Mouse (Mus musculus): Measurements from ENCODE around the gene Mrpl51. TPM values are rescaled to one million over a fixed set of nuclear protein-coding genes. Genes with fewer than 3 reads are reported as not detected.

Gene Mrpl51
- polyA plus RNA-seq, 1 experiment from 2014 or later, result 210 TPM

DNA sequence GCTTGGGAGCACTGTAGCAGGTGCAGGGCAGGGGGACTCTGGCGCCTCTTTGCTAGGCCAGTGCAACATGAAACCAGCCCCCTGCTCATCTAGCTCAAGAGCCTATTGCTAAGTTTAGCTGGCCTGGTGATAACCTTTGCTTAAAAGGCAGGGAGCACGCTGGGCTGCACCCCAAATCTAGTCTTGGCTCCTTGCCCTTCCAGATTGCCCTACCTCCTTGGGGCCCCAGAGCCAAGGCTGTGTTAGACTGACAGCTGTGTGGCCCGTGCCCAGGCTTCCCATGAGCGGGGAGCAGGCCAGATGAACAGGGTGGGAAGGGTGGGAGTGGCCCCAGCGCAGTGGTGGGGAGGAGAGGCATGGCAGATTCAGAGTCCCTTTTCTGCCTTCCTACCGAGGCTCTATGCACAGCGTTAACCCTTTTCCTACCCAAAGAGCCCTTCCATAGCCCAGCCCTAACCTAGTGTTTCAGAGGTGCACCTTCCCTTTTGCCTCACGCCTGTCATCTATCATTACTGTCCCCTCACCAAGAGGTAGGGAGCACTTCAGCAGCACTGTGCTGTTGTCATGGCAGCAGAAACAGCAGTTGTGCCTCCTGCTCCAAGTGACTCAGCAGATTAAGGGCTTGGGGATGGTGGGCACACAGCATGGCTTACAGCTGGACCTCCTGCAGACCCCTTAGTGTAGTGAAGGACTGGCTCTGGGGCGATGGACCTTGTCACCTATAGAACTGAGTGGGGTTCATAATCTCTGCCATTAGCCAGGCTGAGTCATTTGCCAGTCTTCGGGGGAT lies 24.5 kb upstream of the Mrpl51 start:
- H3K9ac ChIP-seq (replicated peaks), result peak overlapping the region; percentile 99; the same call in 1 of the 2 replicates
- ATAC-seq (ENCODE audit: insufficient number of reproducible peaks, insufficient read depth, low FRiP score, low TSS enrichment, low read depth), result no peak
- H3K36me3 ChIP-seq, result peaks cover 78% of the 10 kb centered on the region

DNA sequence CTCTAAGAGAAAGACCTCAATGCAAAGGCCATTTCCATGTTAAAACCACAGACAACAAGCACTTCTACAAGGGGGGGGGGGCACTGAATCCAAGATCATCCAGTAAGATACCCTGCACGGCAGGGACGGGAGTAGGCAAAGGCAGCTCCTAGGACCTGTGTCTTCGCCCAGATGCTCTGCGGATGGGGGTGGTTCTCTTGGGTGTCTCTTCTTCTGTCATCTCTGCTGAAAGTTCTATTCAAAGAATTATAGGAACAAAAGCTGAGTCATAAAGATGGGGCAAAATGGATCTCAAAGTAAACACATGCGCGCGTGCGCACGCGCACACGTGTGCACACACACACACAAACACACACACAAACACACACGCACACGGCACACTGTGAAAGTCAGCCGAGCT lies 23.5 kb upstream of the Mrpl51 start:
- Histone ChIP-seq H3K36me3 (peaks cover 78% of the 10 kb centered on the region), H3K27ac (no peak overlapping the region), H3K4me2 (no peak overlapping the region), H3K9ac (replicated peaks) (no peak overlapping the region), H3K27me3 (no peaks in the 10 kb centered on the region), H3K9me3 (no peaks in the 10 kb centered on the region), H3K4me3 (replicated peaks) (no peak overlapping the region), H3K4me1 (replicated peaks) (peaks cover 29% of the 10 kb centered on the region)
- 94% methylated on average over 14 of the region's 14 CpGs for WGBS
- ATAC-seq (ENCODE audit: insufficient number of reproducible peaks, insufficient read depth, low FRiP score, low TSS enrichment, low read depth), result no peak

More for the DNA sequence above, 24.5 kb upstream of the Mrpl51 start:
- Histone ChIP-seq H3K4me1 (replicated peaks) (peaks cover 37% of the 10 kb centered on the region), H3K27ac (peak overlapping the region; percentile 97), H3K9me3 (no peaks in the 10 kb centered on the region), H3K27me3 (no peaks in the 10 kb centered on the region), H3K4me3 (replicated peaks) (peak overlapping the region; percentile 99), H3K4me2 (peak overlapping the region; percentile 94)
- 19% methylated on average over 10 of the region's 10 CpGs for WGBS

DNA sequence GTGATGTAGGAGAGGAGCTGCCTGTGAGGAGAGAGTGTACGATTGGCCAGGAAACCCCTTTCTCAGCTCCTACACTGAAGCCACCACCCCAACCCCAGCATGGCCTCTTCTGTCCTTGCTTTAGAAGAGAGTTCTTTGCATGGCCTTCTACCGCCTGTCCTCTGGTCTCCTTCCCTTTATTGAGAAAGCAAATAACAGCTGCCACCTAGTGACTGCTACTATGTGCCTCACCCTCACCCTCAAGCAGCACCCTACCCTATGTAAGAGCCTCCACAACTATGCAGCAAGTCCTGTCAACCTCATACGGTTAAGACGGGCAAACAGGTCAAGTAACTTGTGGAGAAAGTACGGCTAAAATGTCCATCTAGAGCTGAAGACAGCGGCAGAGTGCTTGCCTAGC lies 21.4 kb upstream of the Mrpl51 start:
- H3K27ac ChIP-seq, result no peak overlapping the region
- H3K9ac ChIP-seq (replicated peaks), result no peak overlapping the region
- H3K4me1 ChIP-seq (replicated peaks), result peaks cover 19% of the 10 kb centered on the region
- no peak overlapping the region for H3K4me3 ChIP-seq (replicated peaks)
- H3K27me3 ChIP-seq, result no peaks in the 10 kb centered on the region
- WGBS, result 88% methylated on average over 6 of the region's 6 CpGs
- H3K9me3 ChIP-seq, result no peaks in the 10 kb centered on the region
- peaks cover 83% of the 10 kb centered on the region for H3K36me3 ChIP-seq
- H3K4me2 ChIP-seq, result no peak overlapping the region
- ATAC-seq (ENCODE audit: insufficient number of reproducible peaks, insufficient read depth, low FRiP score, low TSS enrichment, low read depth), result no peak

DNA sequence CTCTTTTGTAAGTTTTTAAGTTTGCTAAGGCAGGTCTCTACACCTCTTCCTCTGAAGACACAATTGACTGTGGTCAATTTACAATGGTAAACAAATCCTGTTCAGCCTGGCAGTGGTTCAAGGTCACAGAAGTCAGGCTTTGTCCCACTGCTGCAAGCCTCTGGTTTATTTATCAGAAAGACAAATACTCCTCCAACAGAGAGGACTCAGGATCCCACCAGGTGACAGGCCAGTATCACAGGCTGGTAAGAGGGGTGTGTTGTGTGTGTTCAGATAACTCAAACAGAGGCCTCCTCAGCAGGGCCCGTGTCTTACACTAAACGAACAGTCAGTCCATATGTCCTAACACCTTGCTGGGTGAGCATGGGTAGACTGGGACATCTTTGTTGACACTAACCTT lies 19.1 kb upstream of the Mrpl51 start:
- 94% methylated on average over 2 of the region's 2 CpGs for WGBS
- ATAC-seq (ENCODE audit: insufficient number of reproducible peaks, insufficient read depth, low FRiP score, low TSS enrichment, low read depth), result no peak
- H3K4me1 ChIP-seq (replicated peaks), result peaks cover 3% of the 10 kb centered on the region

DNA sequence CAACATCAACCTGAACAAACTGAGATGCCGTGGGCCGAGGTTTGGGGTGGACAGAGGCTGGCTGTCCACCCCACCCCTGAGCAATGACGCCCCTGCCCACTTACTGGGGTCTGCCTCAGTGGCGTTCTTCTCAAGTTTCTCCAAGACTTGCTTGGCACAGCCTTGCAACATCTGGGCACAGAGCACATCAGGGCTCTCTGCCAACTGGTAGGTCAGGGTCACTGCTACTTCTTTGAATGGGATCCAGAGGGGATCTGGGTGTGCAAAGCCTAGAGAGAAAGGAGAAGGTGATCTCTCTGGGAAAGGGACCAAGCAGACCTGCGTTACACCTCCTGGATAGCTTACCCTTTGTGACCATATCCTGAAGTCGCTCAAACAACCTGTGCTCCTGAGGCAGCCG lies 18.3 kb upstream of the Mrpl51 start:
- Histone ChIP-seq H3K9me3 (no peaks in the 10 kb centered on the region), H3K9ac (replicated peaks) (no peak overlapping the region), H3K27me3 (no peaks in the 10 kb centered on the region), H3K4me3 (replicated peaks) (no peak overlapping the region), H3K4me2 (no peak overlapping the region), H3K36me3 (peaks cover 100% of the 10 kb centered on the region), H3K4me1 (replicated peaks) (no peaks in the 10 kb centered on the region), H3K27ac (no peak overlapping the region)
- no peak for ATAC-seq (ENCODE audit: insufficient number of reproducible peaks, insufficient read depth, low FRiP score, low TSS enrichment, low read depth)
- 88% methylated on average over 7 of the region's 7 CpGs for WGBS

More for the DNA sequence above, 19.1 kb upstream of the Mrpl51 start:
- Histone ChIP-seq H3K9ac (replicated peaks) (no peak overlapping the region), H3K36me3 (peaks cover 100% of the 10 kb centered on the region), H3K4me2 (no peak overlapping the region), H3K27me3 (no peaks in the 10 kb centered on the region), H3K4me3 (replicated peaks) (no peak overlapping the region), H3K27ac (no peak overlapping the region), H3K9me3 (no peaks in the 10 kb centered on the region)

DNA sequence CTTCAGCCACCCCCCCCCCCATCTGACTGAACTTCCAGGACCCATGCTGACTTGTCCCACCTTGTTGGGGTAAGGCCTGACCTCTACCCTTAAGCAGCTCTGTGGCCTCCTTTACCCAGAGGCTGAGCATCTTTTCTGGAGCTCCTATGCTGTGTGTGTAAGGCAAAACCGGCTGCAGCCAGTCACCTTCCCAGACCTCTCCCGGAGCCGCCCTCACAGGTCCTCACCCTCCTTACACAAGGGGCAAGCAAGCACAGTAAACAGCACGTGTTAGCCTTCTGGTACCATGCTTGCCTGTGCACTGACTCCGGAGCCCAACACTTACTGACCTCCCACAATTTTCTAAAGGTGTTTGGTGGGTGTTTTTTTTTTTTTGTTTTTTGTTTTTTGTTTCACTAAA lies 16.1 kb upstream of the Mrpl51 start:
- no peaks in the 10 kb centered on the region for H3K9me3 ChIP-seq
- no peak for ATAC-seq (ENCODE audit: insufficient number of reproducible peaks, insufficient read depth, low FRiP score, low TSS enrichment, low read depth)
- 92% methylated on average over 5 of the region's 5 CpGs for WGBS

DNA sequence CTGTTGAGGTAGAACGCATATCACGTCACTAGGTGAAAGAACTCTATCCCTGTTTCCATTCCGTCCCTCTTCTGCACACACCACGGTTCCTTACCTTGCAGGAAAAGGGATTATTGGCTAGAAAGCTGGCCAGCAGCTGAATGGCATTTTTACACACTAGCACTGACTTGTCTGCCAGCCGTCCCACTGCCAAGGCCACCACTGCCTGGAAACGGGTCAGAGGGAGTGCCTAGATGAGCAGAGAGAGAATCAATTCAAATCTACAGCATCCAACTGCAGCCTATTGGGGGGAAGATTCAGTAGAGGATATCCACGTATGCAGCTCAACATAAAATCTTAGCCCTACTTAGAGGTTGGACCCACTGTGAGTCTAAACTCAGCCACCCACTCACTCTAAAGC lies 12.0 kb upstream of the Mrpl51 start:
- H3K9me3 ChIP-seq, result no peaks in the 10 kb centered on the region
- H3K9ac ChIP-seq (replicated peaks), result no peak overlapping the region
- no peak overlapping the region for H3K4me3 ChIP-seq (replicated peaks)
- no peak overlapping the region for H3K4me2 ChIP-seq
- no peaks in the 10 kb centered on the region for H3K4me1 ChIP-seq (replicated peaks)
- H3K36me3 ChIP-seq, result peaks cover 99% of the 10 kb centered on the region
- no peaks in the 10 kb centered on the region for H3K27me3 ChIP-seq
- H3K27ac ChIP-seq, result no peak overlapping the region
- ATAC-seq (ENCODE audit: insufficient number of reproducible peaks, insufficient read depth, low FRiP score, low TSS enrichment, low read depth), result no peak
- WGBS, result 89% methylated on average over 7 of the region's 7 CpGs

More for the DNA sequence above, 16.1 kb upstream of the Mrpl51 start:
- H3K27me3 ChIP-seq, result no peaks in the 10 kb centered on the region
- no peak overlapping the region for H3K4me2 ChIP-seq
- H3K27ac ChIP-seq, result no peak overlapping the region
- no peak overlapping the region for H3K9ac ChIP-seq (replicated peaks)
- H3K4me3 ChIP-seq (replicated peaks), result no peak overlapping the region
- no peaks in the 10 kb centered on the region for H3K4me1 ChIP-seq (replicated peaks)
- peaks cover 100% of the 10 kb centered on the region for H3K36me3 ChIP-seq

DNA sequence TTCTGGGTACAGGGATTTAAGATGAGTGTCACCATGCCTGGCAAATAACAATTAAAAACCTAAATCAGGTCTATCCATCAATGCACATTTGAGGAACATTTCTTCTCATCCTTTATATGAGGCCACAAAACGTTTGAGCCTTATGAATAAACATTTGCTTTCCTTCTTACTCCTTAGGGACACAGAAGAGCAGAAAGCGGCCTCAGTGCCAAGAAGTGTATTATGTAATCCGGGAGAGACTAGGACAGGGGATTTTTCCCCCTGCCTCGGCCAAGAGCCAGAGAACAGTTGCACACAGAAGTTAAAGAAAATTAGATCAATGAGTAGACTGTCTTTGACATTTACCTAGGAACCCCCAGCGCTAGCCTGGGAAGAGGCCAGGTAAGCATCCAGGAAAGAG lies 9.5 kb upstream of the Mrpl51 start:
- WGBS, result 93% methylated on average over 5 of the region's 5 CpGs
- Histone ChIP-seq H3K9me3 (no peaks in the 10 kb centered on the region), H3K36me3 (peaks cover 99% of the 10 kb centered on the region), H3K4me2 (no peak overlapping the region), H3K27ac (no peak overlapping the region), H3K4me3 (replicated peaks) (no peak overlapping the region), H3K4me1 (replicated peaks) (no peaks in the 10 kb centered on the region), H3K9ac (replicated peaks) (no peak overlapping the region), H3K27me3 (no peaks in the 10 kb centered on the region)
- no peak for ATAC-seq (ENCODE audit: insufficient number of reproducible peaks, insufficient read depth, low FRiP score, low TSS enrichment, low read depth)

DNA sequence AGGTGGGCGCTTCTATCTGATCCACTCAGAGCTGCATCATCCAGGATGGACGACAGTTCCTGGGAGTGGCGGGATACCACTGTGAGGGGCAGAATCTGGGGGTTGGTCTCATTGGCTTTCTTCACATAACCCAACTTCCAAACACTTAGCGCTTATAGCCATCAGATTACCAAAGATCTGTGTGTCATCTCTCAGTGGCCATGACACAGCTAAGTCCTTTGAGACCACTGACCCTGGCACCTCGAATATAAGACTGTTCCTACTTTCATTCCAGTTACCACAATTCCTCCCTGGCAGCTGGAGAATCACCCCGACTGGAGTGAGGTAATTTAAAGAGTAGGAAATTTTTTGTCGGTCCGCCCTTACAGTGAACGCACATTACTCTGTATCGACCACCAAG lies 5.4 kb upstream of the Mrpl51 start:
- no peak for ATAC-seq (ENCODE audit: insufficient number of reproducible peaks, insufficient read depth, low FRiP score, low TSS enrichment, low read depth)
- H3K4me2 ChIP-seq, result no peak overlapping the region
- 94% methylated on average over 10 of the region's 10 CpGs for WGBS
- H3K36me3 ChIP-seq, result peaks cover 84% of the 10 kb centered on the region
- H3K27ac ChIP-seq, result no peak overlapping the region
- H3K9ac ChIP-seq (replicated peaks), result no peak overlapping the region
- H3K4me3 ChIP-seq (replicated peaks), result no peak overlapping the region
- no peaks in the 10 kb centered on the region for H3K27me3 ChIP-seq
- no peaks in the 10 kb centered on the region for H3K9me3 ChIP-seq
- H3K4me1 ChIP-seq (replicated peaks), result no peaks in the 10 kb centered on the region

DNA sequence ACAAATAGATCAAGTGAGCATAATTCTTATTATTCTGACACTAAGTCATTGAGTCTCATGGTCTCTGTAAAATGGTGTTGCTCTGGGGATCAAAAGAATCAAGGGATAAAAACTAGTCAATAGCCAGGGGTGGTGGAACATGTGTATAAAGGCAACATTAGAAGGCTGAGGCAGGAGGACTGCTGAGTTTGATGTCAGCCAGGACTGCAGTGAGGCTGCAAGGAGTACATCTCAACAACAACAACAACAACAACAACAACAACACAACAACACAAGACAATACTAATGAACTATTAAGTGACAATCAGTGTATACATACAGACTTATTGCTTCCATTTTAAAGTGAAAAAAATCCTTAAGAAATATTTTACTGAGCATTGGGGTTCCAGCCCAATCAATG lies 785 bp upstream of the Mrpl51 start:
- no peak for ATAC-seq (ENCODE audit: insufficient number of reproducible peaks, insufficient read depth, low FRiP score, low TSS enrichment, low read depth)
- Histone ChIP-seq H3K27me3 (no peaks in the 10 kb centered on the region), H3K9ac (replicated peaks) (peak overlapping the region; percentile 72), H3K4me2 (peak overlapping the region; percentile 79), H3K9me3 (no peaks in the 10 kb centered on the region), H3K36me3 (peaks cover 63% of the 10 kb centered on the region), H3K4me3 (replicated peaks) (peak overlapping the region; percentile 70), H3K4me1 (replicated peaks) (peaks cover 5% of the 10 kb centered on the region), H3K27ac (peak overlapping the region; percentile 99; the same call in 1 of the 2 replicates)

DNA sequence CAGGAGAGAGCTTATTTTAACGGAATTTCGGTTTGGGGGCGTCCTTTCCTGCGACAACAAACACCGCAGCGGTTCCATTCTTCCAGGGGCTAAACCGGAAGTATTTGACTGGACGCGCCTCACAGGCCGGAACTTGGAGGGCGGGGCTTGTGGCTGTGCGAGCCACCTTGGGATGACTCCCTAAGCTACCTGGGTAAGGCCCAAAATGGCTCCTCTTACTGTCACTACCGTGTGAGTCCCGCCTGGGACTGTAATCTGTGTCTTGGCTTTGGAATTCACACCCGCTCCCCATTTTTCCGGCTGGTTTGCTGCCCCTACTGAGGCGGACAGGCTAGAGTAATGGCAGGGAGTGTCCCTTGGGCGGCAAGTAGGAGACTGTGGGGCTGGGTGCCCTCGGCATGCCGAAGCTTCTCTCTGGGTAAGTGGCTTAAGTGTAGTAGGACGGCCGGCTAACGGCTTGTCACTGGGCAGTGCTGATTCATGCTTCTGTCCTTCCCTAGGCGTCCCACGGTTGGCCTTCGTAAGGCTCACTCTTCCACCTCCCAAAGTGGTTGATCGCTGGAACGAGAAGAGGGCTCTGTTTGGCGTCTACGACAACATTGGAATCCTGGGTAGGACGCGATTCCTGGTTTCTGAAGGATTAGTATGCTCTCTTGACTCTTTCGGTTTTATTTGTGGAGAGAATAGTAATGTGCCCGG lies 564 bp downstream of the Mrpl51 start:
- WGBS, result under 1% methylated on average over 34 of the region's 34 CpGs
- peak overlapping the region; percentile 79 for H3K9ac ChIP-seq (replicated peaks)

More for the DNA sequence above, 564 bp downstream of the Mrpl51 start:
- Histone ChIP-seq H3K27me3 (no peaks in the 10 kb centered on the region), H3K36me3 (peaks cover 51% of the 10 kb centered on the region), H3K9me3 (no peaks in the 10 kb centered on the region), H3K4me3 (replicated peaks) (peak overlapping the region; percentile 70), H3K4me1 (replicated peaks) (peaks cover 5% of the 10 kb centered on the region), H3K4me2 (peak overlapping the region; percentile 79), H3K27ac (peak overlapping the region; percentile 99)
- peak; percentile 94 for ATAC-seq (ENCODE audit: insufficient number of reproducible peaks, insufficient read depth, low FRiP score, low TSS enrichment, low read depth)
